Mouse (Mus musculus) urinary bladder, postnatal 10 days (tissue): ENCODE measurements around the gene Tigd2.
A peak's percentile ranks its signal among the peaks of the same experiment; 100 is the strongest.
"Not testable (repeated sequence)": the region's sequence is repeated elsewhere in the genome, so short reads cannot be mapped to it uniquely, and the experiment has no call there.

Experiments used
- DNase-seq: peaks from one replicate; pipeline ENCODE4 v3.0.0; 2022; ENCODE audit warnings: low spot score

Gene Tigd2

DNA sequence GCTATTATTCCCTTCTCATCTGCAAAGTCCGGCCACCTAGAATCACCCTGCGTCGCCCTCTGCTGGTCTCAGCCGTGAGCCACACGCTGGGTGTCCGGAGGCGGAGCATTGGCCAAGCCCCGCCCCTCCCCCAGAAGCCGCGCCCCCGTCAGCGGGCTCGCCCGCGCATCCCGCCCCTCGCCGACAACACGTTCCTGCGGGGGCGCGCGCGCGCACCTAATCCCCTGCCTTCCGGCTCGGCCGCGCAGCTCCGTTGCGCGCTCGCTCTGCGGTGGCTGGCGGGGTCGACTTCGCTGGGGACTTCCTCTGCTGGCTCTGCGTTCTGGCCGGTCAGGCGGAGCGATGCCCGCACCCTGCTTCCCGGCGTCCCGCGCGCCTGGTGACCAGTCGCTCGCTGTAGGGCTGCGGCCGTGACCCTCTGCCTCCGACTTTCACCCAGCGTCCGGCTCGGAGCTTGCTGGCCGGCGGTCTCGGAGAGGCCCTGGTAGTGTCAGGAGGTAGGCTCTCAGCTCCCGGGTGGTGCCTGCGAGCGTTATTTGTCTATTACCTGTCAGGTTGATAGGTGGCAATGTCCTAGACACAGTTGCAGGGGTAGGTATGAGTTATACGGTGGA is at the start of gene Tigd2:
TSS of gene Tigd2 (plus strand) at position 186 of the 614 bp plus-strand sequence.
- peak; percentile 84 for DNase-seq

DNA sequence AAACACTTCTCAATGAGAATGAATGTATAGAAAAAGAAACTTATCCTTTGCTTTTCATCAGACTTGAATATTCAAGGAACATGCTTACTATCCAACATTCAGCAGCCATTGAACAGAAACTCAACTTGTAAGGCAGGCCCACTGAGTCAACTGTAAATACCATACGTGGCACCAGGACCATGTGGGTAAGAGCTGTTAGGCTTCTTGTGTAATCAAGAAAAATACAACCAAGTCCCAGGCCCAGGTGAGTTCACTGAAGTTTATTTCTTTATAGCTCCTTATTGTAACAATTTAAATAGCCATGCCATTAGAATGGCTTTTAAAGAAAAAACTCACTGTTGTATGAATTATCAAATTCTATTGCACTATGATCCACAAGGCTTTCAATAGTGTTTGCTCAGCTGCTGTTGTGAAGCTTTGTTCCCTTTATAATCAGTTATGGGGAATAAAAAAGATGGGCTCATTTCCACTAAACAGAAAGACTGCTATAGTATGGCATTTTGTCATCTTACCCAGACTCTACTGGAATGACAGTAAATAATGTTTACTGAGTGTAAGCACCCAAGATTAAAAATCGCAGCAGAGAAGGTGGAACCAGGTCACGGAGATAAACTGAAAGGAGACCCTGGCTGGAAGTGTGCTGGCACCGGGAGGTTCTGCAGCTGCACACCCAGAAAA is 46.7 kb upstream of the Tigd2 start:
- no peak for DNase-seq

DNA sequence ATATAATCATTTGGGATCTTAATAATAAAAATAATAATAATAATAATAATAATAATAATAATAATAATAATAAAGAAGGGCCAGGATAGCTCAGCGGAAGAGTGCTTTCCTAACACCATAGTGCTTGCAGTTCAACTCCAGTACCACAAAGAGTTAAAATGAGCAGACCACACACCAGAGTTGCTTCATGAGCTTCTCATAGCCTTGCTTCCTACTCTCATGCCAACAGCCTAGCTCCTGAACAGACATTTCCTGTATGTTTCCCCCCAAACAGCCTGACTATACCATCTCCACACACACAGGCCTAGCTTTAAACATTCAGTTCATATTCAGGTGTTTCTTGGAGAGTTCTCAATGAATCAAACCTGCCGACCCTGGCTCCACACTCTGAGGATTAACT is 45.8 kb upstream of the Tigd2 start:
- no peak for DNase-seq

DNA sequence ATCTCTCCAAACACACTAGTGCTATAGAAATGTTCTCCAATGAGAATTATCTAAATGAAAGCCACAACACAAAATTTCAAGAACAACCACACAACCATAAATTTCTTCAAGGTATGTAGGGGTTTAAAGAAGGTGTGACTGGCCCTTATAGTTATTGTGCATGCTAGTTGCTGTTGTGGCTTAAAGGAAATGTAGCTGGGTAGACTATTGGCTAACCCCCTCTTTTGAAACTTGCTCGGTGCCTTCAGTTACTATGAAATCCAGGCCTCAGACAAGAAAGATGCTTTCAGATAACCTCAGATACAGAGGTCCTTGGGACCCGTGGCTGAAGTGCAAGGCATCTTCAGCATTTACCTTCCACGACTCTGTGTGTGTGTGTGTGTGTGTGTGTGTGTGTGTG is 45.3 kb upstream of the Tigd2 start:
- DNase-seq = no peak

DNA sequence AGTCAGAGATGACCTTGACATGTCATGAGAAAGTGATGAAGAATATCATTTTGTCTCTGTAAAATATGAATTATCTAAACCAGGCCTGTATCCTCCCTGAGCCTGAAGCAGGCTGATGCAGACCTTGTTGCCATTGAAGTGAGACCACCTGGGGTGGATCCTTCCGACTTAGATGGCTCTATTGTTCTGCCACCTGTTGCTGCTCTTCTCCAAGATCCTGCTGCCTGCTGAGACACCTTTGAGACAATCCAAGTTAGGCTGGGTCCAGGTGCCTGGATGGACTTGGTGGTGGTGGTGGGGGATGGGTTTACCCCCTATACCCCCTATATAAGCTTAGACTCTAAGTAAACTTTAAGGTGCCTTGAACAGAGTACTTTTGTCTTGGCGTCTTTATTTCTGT is 39.7 kb upstream of the Tigd2 start:
- DNase-seq = no peak

DNA sequence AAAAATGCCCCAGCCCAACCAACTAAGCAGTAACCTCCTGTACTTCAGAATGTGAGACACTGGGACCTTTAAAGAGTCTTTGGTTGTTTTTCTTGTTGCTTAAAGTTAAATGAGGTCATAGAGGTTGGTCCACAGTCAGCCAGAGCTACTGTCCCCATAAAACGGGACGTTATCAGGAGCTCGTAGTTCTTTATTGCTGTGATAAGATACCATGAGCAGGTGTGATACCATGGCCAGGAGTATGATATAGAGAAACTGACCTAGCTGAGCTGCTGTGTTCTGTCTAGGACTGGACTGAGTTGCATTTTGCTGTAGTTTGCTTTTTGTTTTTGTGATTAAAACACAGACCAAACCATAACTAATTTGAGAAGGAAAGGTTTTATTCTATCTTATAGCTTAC is 37.4 kb upstream of the Tigd2 start:
- no peak for DNase-seq

DNA sequence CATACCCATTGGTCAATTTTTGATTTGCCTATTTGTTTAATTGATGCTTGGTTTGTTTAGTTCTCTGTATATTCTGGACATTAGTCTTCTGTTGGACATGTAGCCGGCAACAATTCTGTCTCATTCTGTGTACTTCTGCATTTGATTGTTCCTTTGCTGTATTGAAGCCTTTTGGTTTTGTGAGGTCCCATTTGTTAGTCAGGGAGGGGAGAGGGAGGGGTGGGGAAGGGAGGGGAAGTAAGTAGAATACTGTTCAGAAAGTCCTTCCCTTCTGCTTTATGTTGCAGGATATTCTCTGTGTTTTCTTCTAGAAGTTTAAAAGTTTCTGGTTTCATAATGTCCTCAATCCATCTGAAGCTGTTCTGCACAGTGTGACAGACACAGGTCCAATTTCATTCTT is 34.7 kb upstream of the Tigd2 start:
- DNase-seq = no peak

DNA sequence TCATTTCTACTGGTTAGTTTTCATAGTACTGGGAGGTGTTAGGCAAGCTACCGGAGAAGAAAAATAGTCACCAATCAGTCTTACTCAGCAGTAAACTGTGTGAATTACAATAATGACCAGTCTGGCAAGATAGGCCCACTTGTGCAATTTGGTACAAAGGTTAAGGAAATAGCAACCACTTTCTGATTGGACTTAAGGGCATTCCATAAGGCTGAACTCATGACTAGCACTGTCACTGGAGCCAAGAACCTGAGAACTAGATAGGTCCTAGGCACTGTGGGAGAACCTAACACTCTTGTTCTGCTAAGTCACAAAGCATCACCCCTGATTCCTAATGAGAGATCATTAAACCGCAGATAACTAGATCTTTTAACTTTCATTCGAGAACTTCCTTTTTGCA is 30.6 kb upstream of the Tigd2 start:
- no peak for DNase-seq

DNA sequence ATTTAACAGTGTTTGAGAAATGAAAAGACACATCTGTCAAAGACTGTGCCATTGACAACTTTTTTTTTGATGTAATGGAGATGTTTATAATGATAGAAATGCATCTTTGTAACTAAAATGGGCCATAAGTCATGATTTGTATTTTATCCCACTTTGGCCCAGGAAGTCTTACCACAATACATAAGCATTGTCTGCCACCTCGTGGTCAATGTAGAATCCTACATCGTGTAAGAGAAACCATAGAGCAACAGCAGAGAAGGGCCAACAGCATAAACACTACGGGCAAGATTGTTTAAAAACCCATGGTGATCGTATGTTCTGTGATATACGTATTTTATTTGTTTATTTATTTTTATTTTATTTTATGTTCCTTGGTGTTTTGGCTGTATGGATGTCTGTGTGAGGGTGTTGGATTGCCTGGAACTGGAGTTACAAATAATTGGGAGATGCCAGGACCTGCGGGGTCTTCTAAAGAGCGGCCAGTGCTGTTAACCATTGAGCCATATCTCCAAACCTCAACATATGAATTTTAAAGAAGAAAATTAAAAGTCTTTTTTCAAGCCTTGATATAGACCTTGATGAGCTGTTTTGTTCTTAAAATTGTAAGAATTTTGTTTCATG is 28.2 kb upstream of the Tigd2 start:
- DNase-seq = no peak

DNA sequence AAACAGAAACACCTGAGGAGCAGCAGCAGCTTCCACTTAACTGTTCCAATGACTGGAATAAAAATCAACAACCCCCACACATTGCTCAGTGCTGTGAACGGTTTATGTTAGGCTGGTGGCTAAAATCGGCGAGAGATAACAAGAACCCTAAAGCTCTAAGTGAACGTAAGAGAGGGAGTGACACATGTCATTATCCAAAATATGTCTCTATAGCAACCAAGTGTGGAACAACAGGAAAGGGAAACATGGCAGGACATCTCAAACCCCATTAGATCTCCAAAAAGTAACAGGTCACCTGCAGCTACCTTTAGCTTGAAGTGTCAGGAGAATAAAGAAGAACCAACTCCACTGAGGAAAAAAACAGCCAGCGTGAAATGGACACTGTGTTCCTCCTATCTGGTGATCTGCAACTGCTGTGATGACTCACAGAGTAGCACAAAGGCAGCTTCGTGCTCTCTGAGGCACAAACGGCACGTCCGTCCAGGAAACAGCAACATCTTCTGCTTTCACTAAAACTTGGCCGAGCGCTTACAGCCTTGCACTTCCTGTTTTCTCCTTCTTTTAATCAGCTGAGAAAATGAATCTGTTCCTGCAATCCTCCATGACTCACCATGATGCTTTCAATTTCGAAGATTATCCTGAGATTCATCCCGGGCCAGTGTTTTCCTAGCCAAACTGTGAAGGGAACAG is 23.5 kb upstream of the Tigd2 start:
- DNase-seq = no peak

DNA sequence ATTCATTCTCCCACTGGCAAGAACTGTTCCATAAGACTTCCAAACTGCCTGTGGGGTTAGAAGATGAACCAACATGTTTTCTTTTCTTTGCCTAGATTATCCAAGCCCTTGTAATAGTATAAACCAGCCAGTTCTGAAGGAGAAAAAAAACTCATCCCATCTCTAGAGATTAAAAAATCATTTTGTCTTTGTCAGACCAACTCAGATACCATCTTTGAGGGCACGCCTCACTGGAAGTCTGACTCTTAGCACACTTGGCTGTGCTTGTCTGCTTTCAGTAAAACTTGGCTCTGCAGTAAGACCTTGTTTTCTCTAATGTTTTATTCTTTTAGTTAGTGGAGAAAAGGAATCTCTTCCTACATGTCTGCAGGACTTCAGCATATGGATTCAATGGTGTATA is 18.7 kb upstream of the Tigd2 start:
- DNase-seq = no peak

DNA sequence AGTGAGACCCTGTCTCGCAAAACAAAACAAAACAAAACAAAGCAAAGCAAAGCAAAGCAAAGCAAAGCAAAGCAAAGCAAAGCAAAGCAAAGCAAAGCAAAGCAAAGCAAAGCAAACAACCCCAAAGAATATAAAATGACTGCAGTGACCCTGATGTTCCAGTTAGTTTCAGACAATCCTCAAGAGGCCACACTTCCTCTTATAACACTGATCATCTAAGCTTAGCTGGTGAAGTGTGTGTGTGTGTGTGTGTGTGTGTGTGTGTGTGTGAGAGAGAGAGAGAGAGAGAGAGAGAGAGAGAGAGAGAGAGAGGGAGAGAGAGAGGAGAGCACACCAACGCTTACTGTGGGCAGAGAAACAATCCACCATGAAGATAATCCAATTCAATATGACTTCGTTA is 14.2 kb upstream of the Tigd2 start:
- DNase-seq = not testable (repeated sequence)

DNA sequence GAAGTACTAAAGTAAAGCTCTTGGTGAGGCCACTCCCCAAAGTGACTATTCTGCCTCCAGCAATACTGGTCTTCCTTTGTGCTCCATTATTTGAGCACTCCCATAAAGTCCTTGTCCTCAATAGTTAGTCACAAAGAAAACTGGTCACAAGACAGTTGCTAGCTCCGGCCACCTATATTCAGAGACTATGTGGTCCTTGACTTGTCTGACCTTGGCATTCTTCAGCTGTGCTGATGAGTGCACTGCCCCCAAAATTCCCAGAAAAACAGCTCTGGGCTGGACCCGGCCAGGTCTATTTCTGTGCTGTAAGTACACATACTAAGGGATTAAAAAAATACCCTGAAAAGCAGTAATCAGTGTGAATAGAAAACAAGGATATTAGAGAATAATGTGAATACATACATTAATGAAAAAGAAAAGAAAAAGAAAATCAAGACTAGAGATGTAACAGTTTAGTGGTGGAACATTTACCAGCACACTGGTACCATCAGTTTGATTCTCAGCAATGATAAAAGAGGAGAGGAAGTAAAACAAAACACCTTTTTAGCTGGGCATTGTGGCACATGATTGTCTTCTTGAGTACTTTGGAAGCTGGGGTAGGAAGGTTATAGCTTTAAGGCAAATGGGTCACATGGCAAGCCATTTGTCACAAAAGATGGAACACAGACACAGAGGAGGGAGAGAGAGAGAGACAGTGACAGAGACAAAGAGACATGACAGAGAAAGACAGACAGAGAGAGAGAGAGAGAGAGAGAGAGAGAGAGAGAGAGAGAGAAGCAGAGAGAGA is 12.6 kb upstream of the Tigd2 start:
- DNase-seq = no peak

DNA sequence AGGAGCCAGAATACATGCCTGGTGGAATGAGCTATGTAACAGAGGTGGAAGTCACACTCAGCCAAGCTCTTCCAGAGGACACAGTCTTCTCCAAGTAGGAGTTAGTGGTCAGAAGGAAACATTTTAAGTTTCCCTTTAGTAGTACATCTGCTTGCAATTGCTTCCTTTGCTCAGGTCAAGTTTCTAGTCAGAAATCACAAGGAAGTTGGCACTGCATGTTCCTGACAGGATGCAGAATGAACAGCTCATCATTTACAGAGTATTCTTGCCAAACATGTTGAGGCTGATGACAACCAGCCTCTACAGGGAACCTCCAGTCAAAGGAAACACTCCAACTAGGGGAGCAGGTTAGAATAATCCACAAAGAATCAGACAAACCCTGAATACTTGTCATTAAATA is 11.9 kb upstream of the Tigd2 start:
- DNase-seq = no peak

DNA sequence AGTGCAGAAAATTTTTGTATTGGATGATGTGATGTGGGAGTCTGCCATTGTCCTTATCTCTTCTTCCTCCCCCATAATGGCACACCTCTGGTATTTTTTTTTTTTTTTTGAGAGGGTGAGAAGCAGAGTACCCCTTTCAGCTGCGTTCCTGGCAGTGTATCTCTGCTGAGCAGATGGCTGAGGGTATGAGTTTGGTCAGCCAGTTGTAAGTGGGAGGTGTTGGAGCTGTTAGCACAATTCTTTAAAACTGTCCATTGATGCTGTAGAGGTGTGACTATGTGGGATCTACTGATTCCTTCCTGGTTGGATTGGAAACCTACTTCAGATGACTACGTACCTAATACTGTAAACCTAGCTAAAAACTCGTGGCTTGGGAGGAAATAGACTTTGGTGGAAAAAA is 10.3 kb upstream of the Tigd2 start:
- no peak for DNase-seq

DNA sequence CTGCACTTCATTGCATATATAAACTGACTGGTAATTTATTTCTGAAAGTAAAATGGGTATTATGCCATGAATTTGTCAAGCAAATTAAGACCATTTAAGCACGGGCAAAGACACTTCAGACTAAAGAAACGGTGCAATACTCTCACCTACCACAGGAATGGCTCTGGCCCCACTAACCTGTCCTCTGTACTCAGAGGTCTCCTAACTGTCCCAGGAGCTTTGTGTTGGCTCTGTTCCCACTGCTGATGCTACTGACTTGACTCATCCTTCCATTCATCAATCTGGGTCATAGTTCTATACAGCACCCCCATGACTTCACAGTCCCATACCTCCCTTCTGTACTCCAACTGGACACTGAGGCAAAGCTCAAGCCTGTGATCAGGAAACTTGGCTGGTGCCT is 9.6 kb upstream of the Tigd2 start:
- no peak for DNase-seq

DNA sequence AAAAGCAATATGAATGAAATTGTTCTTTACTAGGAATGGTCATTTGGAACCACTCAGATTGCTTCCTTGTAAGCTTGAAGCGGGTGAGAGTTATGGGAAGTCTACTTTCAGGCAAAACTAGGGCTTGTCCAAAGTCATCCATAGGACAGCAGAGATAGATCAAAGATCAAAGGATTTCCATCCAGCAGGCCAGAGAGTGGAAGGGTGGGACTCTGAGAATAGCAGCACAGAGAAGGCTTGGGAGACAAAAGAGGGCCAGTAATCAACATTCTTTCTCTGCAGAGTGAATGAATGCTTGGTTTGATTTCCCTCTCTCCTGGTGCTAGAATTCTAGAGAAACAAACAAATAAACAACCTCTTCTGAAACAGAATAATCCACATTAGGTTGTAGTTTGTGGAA is 1.1 kb upstream of the Tigd2 start:
- no peak for DNase-seq

DNA sequence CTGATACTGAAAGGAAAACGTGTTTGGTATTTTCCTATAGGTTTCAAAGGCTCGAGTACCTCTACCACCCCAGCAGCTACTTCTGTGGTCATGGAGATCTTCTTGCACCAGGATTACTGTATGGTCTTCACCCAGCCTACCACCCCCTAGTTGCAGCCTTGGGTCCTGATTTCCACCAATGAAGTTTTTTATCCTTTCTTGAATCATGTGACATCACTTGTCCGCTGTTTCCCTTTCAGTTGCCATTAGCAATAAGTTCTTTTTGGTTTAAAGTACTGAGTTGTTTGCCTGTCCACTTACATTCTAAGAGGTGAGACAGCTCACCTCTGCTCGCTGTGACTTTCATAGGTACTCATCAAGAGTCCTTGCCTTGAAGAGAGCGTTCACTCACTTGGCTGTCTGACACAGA is 633 bp downstream of the Tigd2 start:
- DNase-seq = no peak

DNA sequence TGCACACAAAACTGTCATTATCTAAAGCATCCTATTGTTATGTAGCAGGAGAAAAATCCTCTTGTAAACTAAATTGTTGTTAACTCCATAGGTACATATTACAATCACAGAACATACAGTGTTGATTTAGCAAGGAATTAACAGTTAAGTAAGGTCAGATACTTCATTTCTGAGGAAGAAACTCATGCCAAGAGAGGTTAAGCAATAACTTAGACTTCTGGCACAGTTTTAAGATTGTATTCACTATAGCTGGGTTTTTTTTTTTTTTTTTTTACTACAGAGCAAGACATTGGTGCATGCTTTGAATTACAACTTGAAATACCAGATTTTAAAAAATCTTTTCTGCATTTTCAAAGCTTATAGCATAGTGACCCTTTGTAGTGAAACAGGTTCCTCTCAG is 24.5 kb downstream of the Tigd2 start:
- DNase-seq = no peak

DNA sequence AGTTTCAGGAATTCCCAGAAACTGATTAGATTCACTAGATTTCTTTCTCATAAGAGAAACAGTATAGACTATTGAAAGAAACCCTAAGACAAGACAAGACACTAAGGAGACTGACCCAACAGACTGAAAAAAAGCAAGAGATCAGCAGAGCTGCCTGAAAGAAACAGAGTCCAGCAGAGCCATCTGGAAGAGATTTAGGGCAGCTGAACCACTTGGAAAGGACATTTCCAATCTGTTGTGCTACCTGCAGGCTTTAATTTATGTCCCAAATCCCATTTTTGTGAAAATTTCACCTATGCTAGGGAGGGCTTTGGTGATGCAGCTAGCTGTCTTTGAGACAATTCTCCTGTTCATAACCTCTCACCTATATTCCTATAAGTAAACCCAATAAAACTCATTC is 25.0 kb downstream of the Tigd2 start:
- DNase-seq = no peak

DNA sequence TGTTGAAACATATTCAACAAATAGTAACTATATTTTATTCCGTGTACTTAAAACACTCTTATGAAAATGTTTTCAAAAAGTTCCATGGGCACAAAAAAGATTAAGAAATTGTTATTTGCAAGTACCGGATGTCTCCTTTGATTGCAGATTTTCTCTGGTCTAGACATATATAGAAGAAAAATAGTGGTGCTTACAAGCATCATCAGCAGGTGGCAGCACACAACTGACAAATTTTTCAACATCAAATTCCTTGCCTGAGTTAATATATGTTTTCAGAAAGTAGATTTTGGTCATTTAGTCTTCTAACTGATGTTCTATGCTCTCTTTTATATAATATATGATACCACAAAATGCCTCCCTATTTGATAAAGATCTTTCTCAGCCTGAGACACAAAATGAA is 41.0 kb downstream of the Tigd2 start:
- DNase-seq = no peak

DNA sequence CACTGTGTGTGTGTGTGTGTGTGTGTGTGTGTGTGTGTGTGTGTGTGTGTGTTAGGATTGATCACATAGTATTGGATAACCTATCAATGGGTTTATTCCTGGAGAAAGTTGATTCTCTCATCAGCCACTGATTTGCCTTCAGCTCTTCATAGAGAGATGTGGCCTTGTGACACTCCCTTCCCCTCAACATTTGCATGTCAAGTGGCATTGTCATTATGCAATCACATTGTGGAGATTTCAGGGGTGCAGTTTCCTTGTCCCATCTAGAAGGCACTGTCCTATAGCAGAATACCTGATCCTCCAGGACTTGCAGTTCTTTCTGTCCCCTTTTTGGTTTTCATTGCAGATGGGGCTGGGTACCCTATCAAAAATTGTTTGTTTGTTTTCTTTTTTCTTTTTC is 41.9 kb downstream of the Tigd2 start:
- no peak for DNase-seq
